Mouse (Mus musculus): ENCODE results near the gene Krtap28-10. TPM values are rescaled to one million over a fixed set of nuclear protein-coding genes. Genes with fewer than 3 reads are reported as not detected.
"Not testable (repeated sequence)": the region's sequence is repeated elsewhere in the genome, so short reads cannot be mapped to it uniquely, and the experiment has no call there.

Gene Krtap28-10
- total RNA-seq, 2 experiments from 2014 or later, result not detected

DNA sequence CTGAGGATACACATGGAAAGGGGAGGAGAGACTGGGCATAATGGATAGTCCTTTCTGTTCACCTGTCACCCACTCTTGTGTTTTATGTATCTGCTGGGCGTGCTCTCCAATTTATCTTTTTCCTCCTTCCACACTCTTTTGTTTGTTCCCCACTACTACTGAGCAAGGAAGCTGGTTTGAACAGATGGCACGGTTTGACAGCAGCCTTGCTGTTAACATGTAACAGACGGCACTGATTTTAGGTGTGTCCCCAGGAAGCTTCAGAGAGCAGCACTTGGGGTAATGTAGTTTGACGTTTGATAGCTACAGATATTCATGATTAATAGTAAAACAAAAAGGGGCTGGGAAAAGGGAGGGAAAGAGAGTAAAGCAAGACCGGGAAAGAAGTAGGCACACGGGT lies 34.8 kb downstream of the Krtap28-10 start:
- no peak for DNase-seq

DNA sequence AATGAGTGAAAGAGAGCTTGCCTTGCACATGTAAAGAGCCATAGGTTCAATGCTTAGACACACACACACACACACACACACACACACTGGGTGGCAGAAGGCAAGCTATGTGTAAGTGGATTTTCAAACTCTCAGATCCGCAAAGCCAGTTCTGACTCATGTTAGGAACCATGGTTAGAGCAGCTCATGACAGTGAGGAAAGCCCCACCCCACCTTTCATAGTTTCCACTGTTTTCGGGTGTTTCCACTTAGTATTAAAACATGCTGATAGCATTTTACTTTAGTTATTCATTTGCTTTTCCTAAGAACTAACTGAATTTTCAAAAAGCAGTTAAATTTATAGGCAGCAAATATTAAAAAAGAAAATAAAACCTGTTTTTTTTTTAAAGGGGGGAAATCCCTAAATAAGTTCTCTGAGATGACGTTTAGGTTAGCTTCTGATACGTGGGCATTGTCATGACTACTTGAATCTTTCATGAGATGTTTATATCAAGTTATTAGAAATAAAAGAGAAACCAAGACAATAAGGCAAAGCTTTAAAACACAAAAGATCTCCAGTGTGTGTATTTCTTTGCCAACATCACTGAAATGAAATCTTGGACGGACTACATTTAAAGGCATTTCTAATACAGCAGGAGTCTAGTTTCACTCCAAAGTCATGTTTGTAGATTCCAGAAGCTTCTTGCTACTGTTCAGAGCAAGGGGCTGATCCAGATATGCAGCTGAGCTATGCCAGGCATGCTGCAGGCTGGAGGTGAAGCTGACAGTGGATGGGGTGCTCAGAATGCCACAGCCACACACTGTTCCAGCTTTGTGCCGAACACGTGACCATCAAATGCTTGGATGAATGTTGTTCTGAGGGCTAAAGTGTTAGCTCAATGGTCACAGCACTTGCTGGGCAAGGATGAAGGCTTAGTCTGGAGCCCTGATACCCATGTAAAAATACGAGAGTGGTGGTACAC lies 35.8 kb downstream of the Krtap28-10 start:
- DNase-seq, result no peak

DNA sequence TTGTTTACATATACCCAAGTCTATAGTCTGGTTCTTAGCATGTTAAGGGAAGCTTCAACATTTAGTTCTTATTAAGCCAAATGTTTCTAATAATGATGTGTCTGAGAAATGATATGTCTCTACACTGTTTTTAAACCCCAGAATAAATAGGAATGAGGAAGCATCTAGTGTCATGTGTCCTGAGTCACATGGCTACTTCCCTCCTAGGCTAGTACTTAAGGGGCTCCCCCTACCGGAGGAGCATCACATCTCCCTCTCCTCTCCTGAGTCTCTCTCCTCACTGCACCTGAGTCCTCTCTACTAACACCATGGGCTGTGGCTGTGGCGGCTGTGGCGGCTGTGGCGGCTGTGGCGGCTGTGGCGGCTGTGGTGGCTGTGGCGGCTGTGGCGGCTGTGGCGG lies 42.0 kb downstream of the Krtap28-10 start, which contains the start of gene Gm47959:
Gene Gm47959 (plus strand): TSS at position 243 of the 400 bp plus-strand sequence.
- not testable (repeated sequence) for DNase-seq

DNA sequence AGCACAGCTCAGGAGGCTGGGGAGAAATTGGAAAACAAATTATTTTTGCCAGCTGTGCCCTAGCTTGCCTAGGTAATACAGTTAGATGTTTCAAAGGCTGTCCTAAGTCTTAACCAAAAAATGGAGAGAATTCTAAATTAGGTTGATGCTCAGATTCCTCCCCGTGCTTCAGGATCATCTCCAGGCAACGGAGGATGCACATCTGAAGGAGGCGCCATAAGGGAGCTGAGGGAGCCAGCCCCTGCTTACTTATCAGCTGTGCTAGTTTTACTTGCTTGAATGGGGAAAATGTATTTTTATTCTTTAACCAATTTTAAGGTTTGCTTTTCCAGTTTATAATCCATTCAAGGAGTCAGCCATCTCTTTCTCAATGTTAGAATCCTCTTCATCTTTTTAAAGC lies 48.3 kb downstream of the Krtap28-10 start:
- no peak for DNase-seq

DNA sequence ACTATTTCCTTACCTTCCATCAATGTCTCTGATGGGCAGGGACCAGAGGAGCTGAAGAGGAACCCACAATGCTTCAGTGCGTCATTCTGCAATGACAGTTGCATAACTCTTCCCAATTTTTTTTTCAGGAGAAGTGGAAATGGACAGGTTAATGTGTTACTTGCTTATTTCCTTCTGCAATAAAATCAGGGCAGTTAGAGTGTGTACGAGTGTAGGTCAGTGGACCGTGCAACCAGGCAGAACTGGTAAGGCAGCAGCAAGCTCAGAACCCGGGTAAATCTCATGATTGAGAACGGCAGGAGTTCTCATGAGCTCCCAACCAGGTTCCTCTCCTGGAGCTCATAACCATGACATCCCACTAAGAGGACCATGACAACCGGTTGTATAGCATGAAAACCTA lies 50.2 kb downstream of the Krtap28-10 start:
- DNase-seq, result no peak

DNA sequence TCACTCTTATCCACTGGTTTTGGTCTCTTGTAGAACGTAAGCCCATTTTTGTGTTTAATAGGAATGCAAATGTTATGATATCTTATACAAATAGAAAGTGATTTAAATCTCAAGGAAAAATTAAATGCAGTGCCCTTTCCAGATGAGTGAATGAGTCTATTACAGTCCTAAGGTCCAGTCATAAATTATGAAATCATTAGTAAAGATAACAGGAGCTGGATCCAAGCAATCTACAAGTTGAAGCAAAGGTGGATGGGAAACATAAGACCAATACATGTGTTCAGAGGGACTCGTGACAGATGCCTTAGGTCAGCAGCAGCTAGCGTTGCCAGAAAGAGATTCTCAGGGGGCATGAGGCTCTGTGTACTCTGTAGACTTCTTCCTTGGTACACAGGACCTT lies 50.7 kb downstream of the Krtap28-10 start:
- DNase-seq, result no peak

Other genes starting within 250 kb of the Krtap28-10 start
- 10 to 100 TPM; 80.0 to 80.4 TPM for gene Agfg1, start 203.0 kb downstream of the Krtap28-10 start, total RNA-seq (2021)
- gene A030005L19Rik, start 129.2 kb downstream of the Krtap28-10 start, total RNA-seq (2021), result under 1 TPM in 1 of 2 experiments, not detected in 1; 0.60 TPM
- not detected for gene A030014E15Rik, start 117.6 kb downstream of the Krtap28-10 start, total RNA-seq (2021)
- gene Gm6217, start 111.1 kb downstream of the Krtap28-10 start, total RNA-seq (2021), result not detected
- gene A030003K21Rik, start 99.1 kb downstream of the Krtap28-10 start, total RNA-seq (2021), result not detected
- not detected for gene Gm7544, start 86.5 kb downstream of the Krtap28-10 start, total RNA-seq (2021)
- gene Gm47955, start 82.2 kb downstream of the Krtap28-10 start, total RNA-seq (2021), result not detected
- gene Gm47959, start 41.9 kb downstream of the Krtap28-10 start, total RNA-seq (2021), result not detected
- 1 to 10 TPM; 1.8 to 2.1 TPM for gene Slc19a3, start 4.0 kb downstream of the Krtap28-10 start, total RNA-seq (2021)
- gene Gm47969, start 2.5 kb upstream of the Krtap28-10 start, total RNA-seq (2021), result not detected
- gene A030005K14Rik, start 16.9 kb upstream of the Krtap28-10 start, total RNA-seq (2021), result not detected
- not detected for gene Krtap28-13, start 18.4 kb upstream of the Krtap28-10 start, total RNA-seq (2021)
- gene Ccl20, start 74.3 kb upstream of the Krtap28-10 start, total RNA-seq (2021), result not detected
- under 1 TPM; 0.45 to 0.48 TPM for gene Daw1, start 117.3 kb upstream of the Krtap28-10 start, total RNA-seq (2021)

Measured in layer of hippocampus, postnatal 36 days (tissue).